Mouse (Mus musculus) olfactory bulb, adult 2 months (tissue): ENCODE measurements around the gene Gbp4.

Source experiments
- CTCF ChIP-seq: fragments of 200-500 bp; IDR thresholded peaks from 2 replicates; pipeline ENCODE4 v1.5.1; 2012; ENCODE audit warnings: low read depth, mild to moderate bottlenecking, low read length, moderate library complexity; ENCODE audit not compliant: insufficient read depth
- POLR2A ChIP-seq: fragments of 200-500 bp; IDR thresholded peaks from 2 replicates; pipeline ENCODE4 v1.6.1; 2012; ENCODE audit warnings: mild to moderate bottlenecking, low read depth, low read length, moderate library complexity; ENCODE audit not compliant: insufficient read depth

GRCm38 (mm10) chr5:105138906-105139305 is 480 bp downstream of the Gbp4 start:
- no peak for TF ChIP-seq CTCF
- no peak for TF ChIP-seq POLR2A
